Mouse (Mus musculus) urinary bladder, postnatal 14 days (tissue): ENCODE data around the gene Sin3b.

Source experiments
- DNase-seq: peaks from one replicate; pipeline ENCODE4 v3.0.0; 2021; ENCODE audit warnings: low spot score

Gene Sin3b

DNA sequence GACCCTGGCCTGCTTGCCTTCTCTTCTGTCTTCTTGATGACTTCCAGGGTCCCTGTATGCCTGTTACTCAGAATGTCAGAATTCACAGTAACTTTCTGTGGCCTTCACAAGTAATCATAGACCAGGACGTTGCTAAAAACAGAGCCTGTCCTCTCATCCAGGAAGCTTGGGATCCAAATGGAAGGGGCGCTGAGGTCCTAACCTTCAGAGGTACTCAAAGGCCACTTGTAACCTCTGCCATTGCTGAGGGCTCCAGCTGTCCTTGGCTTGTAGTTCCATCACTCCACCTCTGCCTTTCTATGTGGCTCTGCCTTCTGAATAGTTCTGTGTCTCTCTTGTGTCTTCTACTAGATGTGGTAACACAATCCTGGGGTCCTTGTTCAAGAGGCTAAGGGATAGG is 30.7 kb downstream of the Sin3b start:
- peak; percentile 1 for DNase-seq

DNA sequence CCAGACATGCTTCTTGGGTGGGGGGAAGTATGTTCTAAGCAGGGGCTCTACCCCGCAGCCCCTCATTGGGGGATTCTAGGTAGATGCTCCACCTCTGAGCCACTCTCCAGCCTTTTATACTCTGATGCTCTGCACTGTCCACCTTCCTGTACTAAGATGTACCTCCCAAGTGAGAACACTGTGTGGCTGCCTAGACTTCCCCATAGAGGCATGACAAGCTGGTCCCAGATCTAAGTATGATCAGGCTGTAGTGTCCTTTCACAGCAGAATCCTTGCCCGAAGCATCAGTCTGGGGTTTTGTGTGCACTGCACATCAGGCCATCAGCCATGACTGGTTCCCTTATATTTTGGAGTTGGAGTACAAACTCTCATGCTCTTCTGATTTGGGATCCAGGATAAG is 32.9 kb downstream of the Sin3b start:
- no peak for DNase-seq

DNA sequence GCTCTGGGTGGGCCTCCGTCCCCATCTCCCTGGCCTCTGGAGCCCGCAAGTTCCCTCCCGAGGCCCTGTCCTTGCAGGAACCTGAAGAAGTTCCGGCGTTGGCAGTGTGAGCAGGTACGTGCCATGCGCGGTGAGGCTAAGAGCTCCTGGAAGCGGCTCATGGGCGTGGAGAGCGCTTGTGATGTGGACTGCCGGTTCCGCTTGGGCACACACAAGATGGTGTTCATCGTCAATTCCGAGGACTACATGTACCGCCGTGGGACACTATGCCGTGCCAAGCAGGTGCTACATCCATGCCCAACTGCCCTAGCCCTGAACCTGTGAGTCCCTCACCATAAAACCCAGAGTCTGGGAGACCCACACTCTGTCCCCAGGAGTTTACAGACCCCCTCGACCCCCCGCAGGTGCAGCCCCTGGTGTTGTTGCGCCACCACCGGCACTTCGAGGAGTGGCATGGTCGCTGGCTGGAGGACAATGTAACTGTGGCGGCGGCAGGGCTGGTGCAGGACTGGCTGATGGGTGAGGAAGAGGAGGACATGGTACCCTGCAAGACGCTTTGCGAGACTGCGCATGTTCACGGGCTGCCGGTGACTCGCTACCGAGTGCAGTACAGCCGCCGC is 33.8 kb downstream of the Sin3b start:
- no peak for DNase-seq

DNA sequence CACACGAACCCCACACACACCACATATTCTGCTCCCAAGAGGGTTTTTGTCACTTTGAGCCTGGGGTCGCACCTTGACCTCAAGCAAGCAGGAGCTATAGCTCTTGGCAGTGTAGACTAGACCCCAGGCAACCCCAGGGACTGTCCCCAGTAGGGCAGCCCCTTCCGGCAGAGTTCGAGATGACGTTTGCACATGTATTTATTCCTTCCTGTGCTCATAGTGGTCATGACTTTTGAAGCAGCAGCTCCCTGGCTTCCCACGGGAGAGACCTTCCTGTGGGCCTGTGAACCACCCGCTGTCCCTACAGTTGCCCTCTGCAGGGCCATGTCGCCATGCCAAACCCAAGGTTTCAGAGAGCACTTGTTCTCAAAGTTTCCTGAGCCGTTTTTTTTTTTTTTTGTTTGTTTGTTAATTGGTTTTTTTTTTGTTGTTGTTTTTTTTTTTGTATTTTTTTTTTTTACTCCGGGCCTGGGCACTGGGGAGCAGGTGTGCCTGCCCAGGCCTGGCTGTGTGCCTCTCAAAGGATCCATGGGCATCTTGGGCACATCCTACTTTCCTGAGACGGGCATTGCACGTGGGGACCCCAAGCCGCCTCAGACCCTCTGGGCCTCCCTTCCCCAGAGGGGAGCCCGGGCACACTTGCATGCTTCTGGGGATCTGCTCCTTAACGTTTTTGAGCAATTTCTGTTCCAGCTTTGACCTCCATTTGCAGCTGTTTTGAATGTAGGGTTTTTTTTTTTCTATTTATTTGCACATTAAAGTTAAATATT is 34.5 kb downstream of the Sin3b start:
- DNase-seq, result no peak

- no peak for DNase-seq
These were observed 35.2 kb downstream of the Sin3b start for GRCm38 (mm10) chr8:72758310-72758709.

DNA sequence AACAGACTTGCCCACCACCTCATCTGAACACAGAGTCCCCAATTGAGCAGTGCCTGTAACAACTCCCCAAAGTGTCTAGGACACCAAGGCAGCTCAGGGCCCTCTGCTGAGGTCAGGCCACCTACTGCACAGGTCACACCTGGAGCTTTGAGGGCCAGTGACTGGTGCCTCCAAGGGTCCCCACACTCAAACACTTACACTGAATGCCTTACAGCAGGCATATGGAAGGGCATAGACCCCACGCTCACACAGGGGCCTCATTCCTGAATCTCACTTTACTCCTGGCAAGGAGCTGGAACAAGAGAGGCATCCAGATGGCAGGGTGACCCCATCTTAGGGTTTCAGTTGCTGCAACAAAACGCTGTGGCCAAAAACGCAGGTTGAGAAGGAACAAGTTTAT is 37.1 kb downstream of the Sin3b start:
- DNase-seq, result no peak

- DNase-seq, result no peak
These were observed 38.4 kb downstream of the Sin3b start, which contains the start of gene F2rl3 for GRCm38 (mm10) chr8:72761322-72762051. F2rl3 (plus strand) TSS chr8:72761880.

DNA sequence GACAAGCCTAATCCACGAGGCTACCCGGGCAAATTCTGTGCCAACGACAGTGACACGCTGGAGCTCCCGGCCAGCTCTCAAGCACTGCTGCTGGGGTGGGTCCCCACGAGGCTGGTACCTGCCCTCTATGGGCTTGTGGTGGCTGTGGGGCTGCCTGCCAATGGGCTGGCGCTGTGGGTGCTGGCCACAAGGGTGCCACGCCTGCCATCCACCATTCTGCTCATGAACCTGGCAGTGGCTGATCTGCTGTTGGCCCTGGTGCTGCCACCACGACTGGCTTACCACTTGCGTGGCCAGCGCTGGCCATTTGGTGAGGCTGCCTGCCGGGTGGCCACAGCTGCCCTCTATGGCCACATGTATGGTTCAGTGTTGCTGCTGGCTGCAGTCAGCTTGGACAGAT is 39.2 kb downstream of the Sin3b start:
- DNase-seq, result no peak

GRCm38 (mm10) chr8:72765696-72766095 is 42.6 kb downstream of the Sin3b start:
- no peak for DNase-seq

- no peak for DNase-seq
These were observed 43.7 kb downstream of the Sin3b start for GRCm38 (mm10) chr8:72766777-72767176.

DNA sequence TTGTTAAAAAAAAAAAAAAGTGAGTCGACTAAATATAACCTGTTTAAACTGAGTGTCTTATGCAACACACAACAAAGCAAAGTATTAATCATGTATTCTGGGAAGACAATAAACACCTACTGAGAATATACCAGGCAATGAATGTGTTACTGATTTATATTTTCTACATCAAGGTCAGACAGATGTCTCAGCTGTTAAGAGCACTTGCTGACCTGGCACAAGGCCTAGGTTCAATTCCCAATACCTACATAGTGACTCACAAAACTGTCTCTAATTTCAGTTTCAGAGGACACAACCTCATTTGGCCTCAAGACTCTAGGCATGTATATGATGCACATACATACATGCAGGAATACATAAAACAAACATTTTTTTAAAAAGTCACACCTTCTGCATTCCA is 54.7 kb downstream of the Sin3b start:
- no peak for DNase-seq

DNA sequence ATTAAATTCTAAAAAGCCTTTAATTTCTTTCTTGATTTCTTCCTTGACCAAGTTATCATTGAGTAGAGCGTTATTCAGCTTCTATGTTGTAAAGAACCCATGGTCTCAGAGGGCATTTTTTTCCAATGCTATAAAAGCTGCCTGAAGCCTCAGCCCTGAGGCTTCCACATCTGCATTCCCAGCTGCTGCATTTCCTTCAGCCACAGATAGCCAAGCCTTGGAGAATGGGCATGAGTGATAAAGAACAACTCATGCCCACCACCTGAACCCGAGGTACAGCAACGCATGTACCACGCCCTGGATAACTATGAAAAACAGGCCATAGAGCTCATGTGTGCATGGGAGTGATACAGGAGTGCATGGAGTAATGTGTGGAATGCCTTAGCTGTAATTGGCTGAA is 57.6 kb downstream of the Sin3b start:
- DNase-seq, result no peak

DNA sequence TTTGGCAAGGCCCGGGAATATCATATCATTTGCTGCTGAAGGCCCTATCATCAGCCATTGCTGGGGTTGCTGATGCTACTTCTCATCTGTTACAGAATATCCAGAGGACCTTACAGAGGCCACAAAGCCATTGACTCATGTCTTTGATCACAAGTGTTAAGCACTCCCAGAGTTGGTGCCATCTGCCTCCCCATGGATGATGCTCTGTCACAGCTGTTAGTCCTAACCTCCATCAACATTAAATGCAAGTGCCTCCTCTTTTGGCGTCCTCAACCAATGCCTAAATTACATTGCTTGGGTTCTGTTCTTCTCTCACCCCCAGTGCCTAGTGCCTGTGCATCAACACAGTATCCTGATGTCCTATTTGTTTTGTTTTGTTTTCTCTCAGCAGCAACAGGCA is 78.5 kb downstream of the Sin3b start:
- no peak for DNase-seq
